In the genomic region with DNA sequence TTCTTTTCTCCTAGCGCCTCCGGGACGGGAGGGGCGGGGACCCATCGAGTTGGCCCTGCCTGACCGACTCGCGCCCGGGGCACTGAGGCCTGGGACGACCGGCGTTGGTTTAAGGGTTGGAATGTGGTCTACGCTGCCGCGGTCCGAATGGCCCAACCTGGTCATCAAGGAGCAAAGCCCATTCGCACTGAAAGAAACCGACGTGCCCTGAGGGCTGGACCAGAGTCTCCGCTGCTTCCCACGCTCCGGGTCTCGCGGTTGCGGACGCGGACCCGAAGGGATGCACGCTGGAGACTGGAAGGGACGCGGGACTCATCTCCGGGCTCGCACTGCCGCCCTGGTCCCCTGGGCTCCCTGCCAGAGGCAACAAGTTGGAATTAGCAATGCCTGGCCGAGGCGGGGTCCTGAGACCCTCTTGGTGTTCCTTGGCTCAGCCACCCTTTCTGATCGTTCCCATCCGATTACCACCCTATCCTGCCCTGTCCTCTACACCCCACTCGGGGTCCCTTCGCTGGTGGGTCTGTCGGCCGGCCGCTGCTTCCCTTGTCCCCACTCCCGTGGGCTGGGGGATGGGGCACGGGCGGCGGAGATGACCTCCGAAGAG, we compare ENCODE assay signal across 9 mouse cellular contexts. TPM values are rescaled to one million over a fixed set of nuclear protein-coding genes. Genes with fewer than 3 reads are reported as not detected.
DNase-seq lines count a peak whose midpoint lies in the region; ATAC-seq and TF ChIP-seq lines count a peak whose summit lies in the region.
"Had no signal": no experiment of that assay in that cellular context is flagged by ENCODE, and none has a peak within 500 bp of the region (broad histone marks: within the 10 kb centered on the region; RNA-seq: fewer than 3 reads in every experiment).

No protein-coding gene starts in this region.

- H3K4me2 ChIP-seq in liver, embryonic 11.5 days = peak overlapping the region; percentile 20
- H3K4me2 ChIP-seq in embryonic facial prominence, embryonic 15.5 days (replicated peaks) = peak overlapping the region; percentile 42
- H3K4me2 ChIP-seq in intestine, postnatal 0 days (replicated peaks; ENCODE audit: low read depth) = peak overlapping the region; percentile 27

- H3K27ac ChIP-seq in liver, embryonic 11.5 days (ENCODE audit: low read depth, low read length) = no peak overlapping the region
- H3K27ac ChIP-seq in embryonic facial prominence, embryonic 15.5 days (replicated peaks) = no peak overlapping the region
- H3K27ac ChIP-seq in intestine, postnatal 0 days (ENCODE audit: low read depth, low read length) = no peak overlapping the region

- no peaks in the 10 kb centered on the region for H3K36me3 ChIP-seq in liver, embryonic 11.5 days (ENCODE audit: control insufficient read depth, insufficient read depth, low read length)
- H3K36me3 ChIP-seq in embryonic facial prominence, embryonic 15.5 days = no peaks in the 10 kb centered on the region
- no peaks in the 10 kb centered on the region for H3K36me3 ChIP-seq in intestine, postnatal 0 days (ENCODE audit: control insufficient read depth, insufficient read depth)

- peak overlapping the region; percentile 3; the same call in 1 of the 2 replicates for H3K4me3 ChIP-seq in liver, embryonic 11.5 days (ENCODE audit: low read depth, low read length)
- H3K4me3 ChIP-seq in embryonic facial prominence, embryonic 15.5 days (replicated peaks) = peak overlapping the region; percentile 26
- peak overlapping the region; percentile 9 for H3K4me3 ChIP-seq in intestine, postnatal 0 days (ENCODE audit: low read depth, low read length)

- peaks cover 99% of the 10 kb centered on the region for H3K27me3 ChIP-seq in liver, embryonic 11.5 days (replicated peaks; ENCODE audit: control insufficient read depth, insufficient read depth, low read length)
- H3K27me3 ChIP-seq in embryonic facial prominence, embryonic 15.5 days = peaks cover 98% of the 10 kb centered on the region
- H3K27me3 ChIP-seq in intestine, postnatal 0 days (replicated peaks; ENCODE audit: control insufficient read depth, insufficient read depth, low read length) = peaks cover 97% of the 10 kb centered on the region

- H3K4me1 ChIP-seq in liver, embryonic 11.5 days (replicated peaks; ENCODE audit: control insufficient read depth, insufficient read depth, low read length) = peaks cover 4% of the 10 kb centered on the region; the same call in 1 of the 2 replicates
- H3K4me1 ChIP-seq in embryonic facial prominence, embryonic 15.5 days = peaks cover 56% of the 10 kb centered on the region
- no peaks in the 10 kb centered on the region for H3K4me1 ChIP-seq in intestine, postnatal 0 days (replicated peaks; ENCODE audit: control insufficient read depth, insufficient read depth, low read length)

- no peak overlapping the region for H3K9ac ChIP-seq in liver, embryonic 11.5 days (ENCODE audit: low read depth, low read length)
- no peak overlapping the region for H3K9ac ChIP-seq in embryonic facial prominence, embryonic 15.5 days
- no peak overlapping the region for H3K9ac ChIP-seq in intestine, postnatal 0 days (ENCODE audit: low read depth, low read length)

- WGBS in liver, embryonic 11.5 days = 2% methylated on average over 48 of the region's 48 CpGs
- under 1% methylated on average over 47 of the region's 48 CpGs for WGBS in embryonic facial prominence, embryonic 15.5 days
- under 1% methylated on average over 44 of the region's 48 CpGs for WGBS in intestine, postnatal 0 days

- no peaks in the 10 kb centered on the region for H3K9me3 ChIP-seq in liver, embryonic 11.5 days (ENCODE audit: control insufficient read depth, low read length)
- no peaks in the 10 kb centered on the region for H3K9me3 ChIP-seq in embryonic facial prominence, embryonic 15.5 days (replicated peaks)
- no peaks in the 10 kb centered on the region for H3K9me3 ChIP-seq in intestine, postnatal 0 days (ENCODE audit: control insufficient read depth)

- no peak for ATAC-seq in liver, embryonic 11.5 days (replicated peaks; ENCODE audit: low FRiP score)
- no peak for ATAC-seq in embryonic facial prominence, embryonic 15.5 days (ENCODE audit: insufficient number of reproducible peaks, low FRiP score, low TSS enrichment, low read depth)
- no peak for ATAC-seq in intestine, postnatal 0 days

- no peak for TF ChIP-seq CTCF in intestine, postnatal 0 days (IDR thresholded peaks at IDR 0.05; ENCODE audit: low read depth)

- DNase-seq in liver, embryonic 11.5 days (ENCODE audit: low spot score) = no peak
- no peak for DNase-seq in liver
- DNase-seq in retina, embryonic 14.5 days (ENCODE audit: low spot score) = peak; percentile 29
- no peak for DNase-seq in frontal cortex, adult 2 months (ENCODE audit: extremely low spot score in 1 of 2, low spot score in 1 of 2)
- DNase-seq in frontal cortex, postnatal 25 days (ENCODE audit: low spot score in 2 of 2) = no peak
- DNase-seq in thymus, postnatal 0 days (ENCODE audit: low spot score) = no peak
- DNase-seq: right cerebral cortex, postnatal 14 days had no signal

RNA-seq across cellular contexts. Expression of a gene that starts 3.6 kb away (rescaled TPM):
- polyA plus RNA-seq in liver, embryonic 11.5 days (2014; fragmentation: Nextera tagmentation; extraction: Ambion mirVana) = 0.07 TPM in 1 of 2 replicates, not detected in the other
- polyA plus RNA-seq in embryonic facial prominence, embryonic 15.5 days (2015; fragmentation: Nextera tagmentation; extraction: Ambion mirVana) = 0.08 and 0.19 TPM in 2 replicates
- not detected in 2 replicates for polyA plus RNA-seq in intestine, postnatal 0 days (2015; fragmentation: Nextera tagmentation; extraction: Ambion mirVana)
- polyA plus RNA-seq in frontal cortex, adult 2 months (2012; rRNA removed) = 0.21 and 0.46 TPM in 2 replicates
- polyA plus RNA-seq in thymus, postnatal 0 days (2015; fragmentation: Nextera tagmentation; extraction: Ambion mirVana) = not detected in 2 replicates

RNA-seq across cellular contexts. Expression of a gene that starts 34.3 kb away (rescaled TPM):
- polyA plus RNA-seq in liver, embryonic 11.5 days (2014; fragmentation: Nextera tagmentation; extraction: Ambion mirVana) = 86.0 and 96.1 TPM in 2 replicates
- polyA plus RNA-seq in embryonic facial prominence, embryonic 15.5 days (2015; fragmentation: Nextera tagmentation; extraction: Ambion mirVana) = 61.8 and 64.0 TPM in 2 replicates
- polyA plus RNA-seq in intestine, postnatal 0 days (2015; fragmentation: Nextera tagmentation; extraction: Ambion mirVana) = 18.2 and 18.8 TPM in 2 replicates
- polyA plus RNA-seq in frontal cortex, adult 2 months (2012; rRNA removed) = 27.4 and 31.0 TPM in 2 replicates
- polyA plus RNA-seq in thymus, postnatal 0 days (2015; fragmentation: Nextera tagmentation; extraction: Ambion mirVana) = 54.5 and 57.6 TPM in 2 replicates

RNA-seq across cellular contexts. Expression of a gene that starts 51.9 kb away (rescaled TPM):
- polyA plus RNA-seq in liver, embryonic 11.5 days (2014; fragmentation: Nextera tagmentation; extraction: Ambion mirVana) = 26.7 and 28.9 TPM in 2 replicates
- polyA plus RNA-seq in embryonic facial prominence, embryonic 15.5 days (2015; fragmentation: Nextera tagmentation; extraction: Ambion mirVana) = 40.9 and 42.3 TPM in 2 replicates
- 13.4 and 14.5 TPM in 2 replicates for polyA plus RNA-seq in intestine, postnatal 0 days (2015; fragmentation: Nextera tagmentation; extraction: Ambion mirVana)
- 35.2 and 39.5 TPM in 2 replicates for polyA plus RNA-seq in frontal cortex, adult 2 months (2012; rRNA removed)
- polyA plus RNA-seq in thymus, postnatal 0 days (2015; fragmentation: Nextera tagmentation; extraction: Ambion mirVana) = 19.3 and 19.7 TPM in 2 replicates
